Mouse (Mus musculus): ENCODE measurements around the gene Oxnad1.

The Oxnad1 gene

DNA sequence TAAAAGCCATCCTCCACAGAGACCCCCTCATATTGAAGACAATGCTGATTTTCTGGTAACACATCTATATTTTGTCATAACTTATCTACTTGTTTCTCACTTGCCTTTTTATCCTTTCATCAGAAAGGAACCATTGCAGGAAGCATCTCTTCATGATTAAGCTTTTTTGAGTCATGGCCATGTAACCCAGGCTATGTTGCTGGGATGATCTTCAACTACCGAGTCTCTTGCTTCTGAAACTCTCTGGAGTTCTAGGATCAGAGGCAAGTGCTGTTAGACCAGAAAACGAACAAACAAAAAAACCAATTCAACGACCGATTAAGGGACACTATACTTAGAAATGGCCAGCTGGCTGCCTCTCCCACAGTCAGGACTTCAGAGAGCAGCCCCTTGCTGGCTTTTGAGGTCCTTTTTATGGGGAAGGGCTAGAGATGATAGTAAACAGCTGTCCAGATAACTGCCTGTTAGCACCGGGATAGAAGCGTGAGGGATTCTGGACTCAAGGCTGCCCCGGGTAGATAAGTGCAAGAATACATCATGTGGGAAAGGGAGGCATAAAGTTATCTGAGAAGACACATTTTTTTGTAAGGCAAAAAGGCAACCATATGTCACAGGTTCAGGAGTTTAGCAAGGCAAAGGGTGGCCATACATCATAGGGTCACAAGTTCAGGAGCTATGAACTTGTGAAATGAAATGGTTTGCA lies 60.8 kb downstream of the Oxnad1 start:
- no peak for DNase-seq

DNA sequence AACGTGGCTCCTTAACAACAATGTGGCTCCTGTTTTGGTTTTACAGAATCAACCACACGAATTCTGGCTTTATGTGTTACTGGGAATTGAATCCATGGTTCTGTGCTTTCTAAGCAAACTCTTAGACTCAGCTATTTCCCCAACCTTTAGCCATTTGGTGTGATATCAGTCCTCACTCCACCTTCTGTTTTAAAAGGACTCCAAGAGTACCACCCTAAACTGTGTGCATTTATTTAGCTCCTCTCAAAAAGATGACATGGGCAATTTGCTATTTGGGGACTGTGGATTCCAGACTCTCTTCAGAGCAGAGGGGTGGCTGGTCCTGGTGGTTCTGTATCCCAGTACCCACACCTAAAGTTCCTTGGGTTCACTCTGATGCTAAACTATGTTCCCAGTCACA lies 61.4 kb downstream of the Oxnad1 start:
- no peak for DNase-seq

DNA sequence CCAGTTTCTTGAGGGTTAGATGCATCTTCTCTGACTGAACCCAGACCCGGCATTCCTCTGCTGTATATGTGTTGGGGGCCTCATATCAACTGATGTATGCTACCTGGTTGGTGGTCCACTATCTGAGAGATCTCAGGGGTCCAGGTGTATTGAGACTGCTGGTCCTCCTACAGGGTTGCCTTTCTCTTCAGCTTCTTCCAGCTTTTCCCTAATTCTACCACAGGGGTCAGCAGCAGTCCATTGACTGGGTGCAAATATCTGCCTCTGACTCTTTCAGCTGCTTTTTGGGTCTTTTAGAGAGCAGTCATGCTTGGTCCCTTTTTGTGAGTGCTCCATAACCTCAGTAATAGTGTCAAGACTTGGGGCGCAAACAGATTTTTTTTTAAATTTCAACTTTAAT lies 65.7 kb downstream of the Oxnad1 start:
- DNase-seq = no peak

DNA sequence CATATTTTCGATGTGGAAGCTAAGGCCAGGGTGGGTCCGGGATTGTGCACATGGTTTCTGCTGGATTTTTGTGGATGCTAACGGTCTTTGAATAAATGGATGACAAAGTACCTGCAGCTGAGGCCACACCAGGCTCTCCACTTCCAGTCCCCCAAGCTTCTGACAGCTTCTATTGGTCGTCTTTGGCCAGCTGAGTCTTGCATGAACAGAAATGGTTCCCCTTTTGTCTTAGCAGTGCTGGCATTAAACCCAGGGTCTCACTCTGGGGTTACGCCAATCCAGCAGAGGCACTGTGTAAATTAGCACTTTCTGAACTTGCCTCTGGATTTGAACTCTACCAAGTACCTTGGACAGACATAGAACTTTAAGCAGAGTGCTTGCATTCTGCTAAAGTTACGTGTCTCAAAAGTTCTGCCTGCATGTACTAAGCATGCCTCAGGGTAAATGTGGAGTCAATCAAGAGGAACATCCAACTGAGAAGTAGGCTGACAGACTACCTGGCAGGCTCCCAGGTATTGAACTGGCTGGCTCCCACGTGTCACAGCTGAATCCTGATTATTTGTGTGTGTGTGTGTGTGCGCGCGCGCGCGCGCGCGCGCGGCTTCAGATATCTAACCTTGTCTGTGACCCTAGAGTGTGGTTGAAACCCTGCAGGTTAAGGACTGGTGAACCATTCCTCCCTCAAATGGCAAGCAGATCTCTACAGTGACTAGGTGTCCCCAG lies 67.2 kb downstream of the Oxnad1 start:
- no peak for DNase-seq
